Mouse (Mus musculus): ENCODE results near the gene Ankrd28. TPM values are rescaled to one million over a fixed set of nuclear protein-coding genes. Genes with fewer than 3 reads are reported as not detected.
A peak's percentile ranks its signal among the peaks of the same experiment; 100 is the strongest.

Ankrd28 gene
- polyA plus RNA-seq, 1 experiment from 2014 or later = 3.6 TPM

DNA sequence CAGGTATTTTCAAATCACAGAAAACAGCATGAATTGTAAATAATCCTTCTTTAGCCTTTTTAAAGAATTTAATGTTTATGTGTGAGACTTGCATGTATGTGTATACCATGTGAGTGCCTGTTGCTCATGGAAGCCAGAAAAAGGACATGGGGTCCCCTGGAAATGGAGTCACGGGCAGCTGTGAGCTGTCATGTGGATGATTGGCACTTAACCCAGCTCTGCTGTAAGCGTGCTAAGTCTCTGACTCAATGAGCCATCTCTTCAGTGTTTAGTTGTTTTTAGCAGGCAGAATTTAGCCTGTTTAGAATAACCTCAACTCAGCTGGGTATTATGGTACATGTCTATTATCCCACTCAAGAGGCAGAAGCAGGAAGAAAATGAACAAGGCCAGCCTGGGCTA lies 43.5 kb downstream of the Ankrd28 start:
- Histone ChIP-seq H3K4me2 (replicated peaks; ENCODE audit: low read depth) (no peak overlapping the region), H3K4me3 (ENCODE audit: low read depth, low read length) (no peak overlapping the region), H3K4me1 (replicated peaks; ENCODE audit: control insufficient read depth, insufficient read depth) (no peaks in the 10 kb centered on the region), H3K27ac (replicated peaks) (no peak overlapping the region), H3K27me3 (ENCODE audit: control insufficient read depth, insufficient read depth, low read length) (no peaks in the 10 kb centered on the region), H3K9me3 (ENCODE audit: control insufficient read depth, low read length) (no peaks in the 10 kb centered on the region), H3K36me3 (ENCODE audit: control insufficient read depth, insufficient read depth, low read length) (no peaks in the 10 kb centered on the region), H3K9ac (ENCODE audit: low read length) (no peak overlapping the region)
- DNase-seq (ENCODE audit: low spot score) (no peak), ATAC-seq (ENCODE audit: low FRiP score, low TSS enrichment) (no peak)
- no peak for TF ChIP-seq EP300 (optimal IDR thresholded peaks at IDR 0.05)
- TF ChIP-seq CTCF (IDR thresholded peaks at IDR 0.05; ENCODE audit: low read depth) = no peak
- WGBS = 49% methylated on average over 2 of the region's 2 CpGs

DNA sequence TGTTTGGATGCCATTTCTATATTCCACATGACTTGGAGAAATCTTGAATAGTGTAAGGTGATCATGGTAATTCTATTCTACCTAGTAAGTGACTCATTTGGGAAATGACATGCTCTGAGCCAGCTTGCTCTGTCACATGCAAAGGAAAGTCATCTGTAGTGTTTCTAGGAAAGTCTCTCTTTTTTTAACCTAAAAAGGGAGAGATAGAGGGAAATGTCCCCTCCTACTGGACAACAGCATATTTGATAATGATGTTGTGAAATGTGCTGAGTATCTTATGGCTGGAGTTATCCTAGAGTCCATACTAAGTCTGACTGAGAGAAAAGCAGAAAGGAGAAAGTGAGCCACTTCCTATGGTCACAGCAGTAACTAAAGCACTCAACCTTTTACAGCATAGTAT lies 44.8 kb downstream of the Ankrd28 start:
- no peak overlapping the region for H3K9ac ChIP-seq (ENCODE audit: low read length)
- no peak for TF ChIP-seq EP300 (optimal IDR thresholded peaks at IDR 0.05)
- TF ChIP-seq CTCF (IDR thresholded peaks at IDR 0.05; ENCODE audit: low read depth) = peak; percentile 61
- no peak overlapping the region for H3K4me2 ChIP-seq (replicated peaks; ENCODE audit: low read depth)
- H3K27ac ChIP-seq (replicated peaks) = no peak overlapping the region
- no peaks in the 10 kb centered on the region for H3K4me1 ChIP-seq (replicated peaks; ENCODE audit: control insufficient read depth, insufficient read depth)
- no peaks in the 10 kb centered on the region for H3K9me3 ChIP-seq (ENCODE audit: control insufficient read depth, low read length)
- H3K4me3 ChIP-seq (ENCODE audit: low read depth, low read length) = no peak overlapping the region
- H3K27me3 ChIP-seq (ENCODE audit: control insufficient read depth, insufficient read depth, low read length) = no peaks in the 10 kb centered on the region
- DNase-seq (ENCODE audit: low spot score) (no peak), ATAC-seq (ENCODE audit: low FRiP score, low TSS enrichment) (no peak)
- H3K36me3 ChIP-seq (ENCODE audit: control insufficient read depth, insufficient read depth, low read length) = no peaks in the 10 kb centered on the region

DNA sequence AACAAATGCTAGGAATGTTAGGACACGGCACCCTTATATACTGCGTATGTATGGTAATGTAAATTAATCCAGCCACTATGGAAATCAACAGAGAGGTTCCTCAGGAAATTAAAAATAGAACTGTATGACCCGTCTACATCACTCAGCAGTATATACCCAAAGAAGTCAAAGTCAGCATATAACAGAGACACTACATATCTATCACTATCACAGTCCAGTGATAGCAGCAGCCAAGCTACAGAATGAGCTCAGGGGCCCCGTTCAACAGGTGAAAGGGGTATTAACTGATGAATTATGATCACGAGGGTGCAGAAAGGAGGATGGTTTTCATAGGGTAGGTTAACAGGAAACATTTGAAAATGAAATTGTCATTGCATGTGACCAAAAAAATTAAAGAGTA lies 45.5 kb downstream of the Ankrd28 start:
- Histone ChIP-seq H3K4me1 (replicated peaks; ENCODE audit: control insufficient read depth, insufficient read depth) (no peaks in the 10 kb centered on the region), H3K27me3 (ENCODE audit: control insufficient read depth, insufficient read depth, low read length) (no peaks in the 10 kb centered on the region), H3K4me2 (replicated peaks; ENCODE audit: low read depth) (no peak overlapping the region), H3K27ac (replicated peaks) (no peak overlapping the region), H3K9ac (ENCODE audit: low read length) (no peak overlapping the region), H3K4me3 (ENCODE audit: low read depth, low read length) (no peak overlapping the region), H3K9me3 (ENCODE audit: control insufficient read depth, low read length) (no peaks in the 10 kb centered on the region), H3K36me3 (ENCODE audit: control insufficient read depth, insufficient read depth, low read length) (no peaks in the 10 kb centered on the region)
- ATAC-seq (ENCODE audit: low FRiP score, low TSS enrichment) = no peak
- TF ChIP-seq CTCF (IDR thresholded peaks at IDR 0.05; ENCODE audit: low read depth) (no peak), EP300 (optimal IDR thresholded peaks at IDR 0.05) (no peak)
- no peak for DNase-seq (ENCODE audit: low spot score)
- WGBS = 84% methylated on average over 5 of the region's 5 CpGs

DNA sequence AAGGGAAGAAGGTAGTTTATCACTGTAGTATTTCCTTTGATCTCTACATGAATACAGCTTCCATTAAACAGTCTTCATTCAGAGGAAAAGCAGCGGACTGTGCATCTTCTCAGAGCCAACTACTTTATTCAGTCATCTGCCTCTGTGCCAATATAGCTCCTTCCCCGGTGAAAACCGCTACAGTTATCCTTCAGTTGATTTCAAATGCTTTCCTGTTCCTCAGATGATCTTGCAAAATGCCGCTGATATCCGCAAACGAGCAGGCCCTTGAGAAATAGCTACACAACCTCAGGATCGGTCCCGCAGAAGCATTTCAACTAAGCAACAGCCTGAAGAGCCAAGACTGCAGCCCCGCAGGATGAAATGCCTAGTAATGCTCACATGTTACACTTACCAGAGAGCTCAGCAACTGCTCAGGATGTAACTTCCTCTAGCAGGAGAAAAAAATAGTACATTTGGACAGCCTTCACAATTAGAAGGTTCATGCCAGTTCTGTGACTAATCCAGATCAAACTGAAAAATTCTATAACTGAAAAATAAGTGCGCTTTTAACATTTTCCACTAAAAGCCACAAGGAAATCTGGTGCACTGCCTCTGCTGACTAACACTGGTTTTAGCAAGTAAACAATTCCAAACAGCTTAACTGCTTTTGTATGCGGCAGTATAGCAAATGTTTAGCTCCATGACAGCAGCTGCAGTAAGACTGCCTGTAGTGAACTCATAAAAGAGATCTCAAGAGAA lies 49.0 kb downstream of the Ankrd28 start:
- no peak for TF ChIP-seq EP300 (optimal IDR thresholded peaks at IDR 0.05)
- TF ChIP-seq CTCF (IDR thresholded peaks at IDR 0.05; ENCODE audit: low read depth) = peak; percentile 23; the same call in 1 of the 2 replicates
- Histone ChIP-seq H3K9ac (ENCODE audit: low read length) (peak overlapping the region; percentile 28), H3K4me1 (replicated peaks; ENCODE audit: control insufficient read depth, insufficient read depth) (no peaks in the 10 kb centered on the region), H3K4me3 (ENCODE audit: low read depth, low read length) (peak overlapping the region; percentile 35), H3K4me2 (replicated peaks; ENCODE audit: low read depth) (peak overlapping the region; percentile 54), H3K9me3 (ENCODE audit: control insufficient read depth, low read length) (no peaks in the 10 kb centered on the region), H3K27ac (replicated peaks) (peak overlapping the region; percentile 88), H3K27me3 (ENCODE audit: control insufficient read depth, insufficient read depth, low read length) (no peaks in the 10 kb centered on the region), H3K36me3 (ENCODE audit: control insufficient read depth, insufficient read depth, low read length) (no peaks in the 10 kb centered on the region)
- DNase-seq (ENCODE audit: low spot score) (peak; percentile 19), ATAC-seq (ENCODE audit: low FRiP score, low TSS enrichment) (no peak; the same call in 1 of the 2 replicates)
- WGBS = 31% methylated on average over 11 of the region's 11 CpGs

DNA sequence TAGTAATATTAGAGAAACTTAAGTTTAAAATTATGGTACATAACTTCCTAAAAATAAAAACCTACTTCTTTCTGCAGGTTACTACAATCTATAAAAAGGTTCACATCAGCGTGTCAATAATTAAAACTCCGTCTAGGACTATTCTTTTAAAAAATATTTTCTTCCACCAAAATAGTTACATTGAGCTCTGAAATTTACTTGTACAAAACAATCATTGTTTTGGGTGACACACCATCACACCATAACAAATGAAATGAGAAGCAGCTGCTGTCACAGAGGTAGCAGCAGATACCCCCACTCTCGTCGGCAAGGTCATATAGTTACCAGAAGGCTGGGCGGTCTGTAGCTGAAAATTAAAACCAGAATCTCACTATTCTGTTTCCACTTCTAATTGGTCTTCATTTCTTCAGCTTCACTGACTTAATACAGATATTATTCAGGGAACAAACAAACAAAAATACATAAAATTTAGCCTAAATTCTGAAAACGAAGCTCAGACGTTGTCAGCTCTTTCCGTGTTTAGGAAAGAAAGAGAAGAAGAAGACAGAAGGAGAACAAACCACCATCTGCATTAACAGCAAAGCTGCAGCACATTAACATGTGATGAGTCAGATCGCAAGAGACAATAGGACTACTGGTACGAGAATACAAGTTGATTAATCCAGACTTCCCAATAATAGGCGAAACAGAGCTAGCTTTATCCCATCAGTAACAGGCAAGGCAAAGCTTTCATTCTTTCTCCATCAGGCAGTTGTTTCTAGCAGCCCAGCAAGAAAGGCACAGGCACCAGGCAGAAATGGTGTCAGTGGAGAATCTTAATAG lies 49.8 kb downstream of the Ankrd28 start:
- TF ChIP-seq CTCF (IDR thresholded peaks at IDR 0.05; ENCODE audit: low read depth) (no peak), EP300 (optimal IDR thresholded peaks at IDR 0.05) (no peak)
- peak overlapping the region; percentile 35 for H3K4me3 ChIP-seq (ENCODE audit: low read depth, low read length)
- no peaks in the 10 kb centered on the region for H3K27me3 ChIP-seq (ENCODE audit: control insufficient read depth, insufficient read depth, low read length)
- WGBS = 65% methylated on average over 11 of the region's 11 CpGs
- H3K4me1 ChIP-seq (replicated peaks; ENCODE audit: control insufficient read depth, insufficient read depth) = no peaks in the 10 kb centered on the region
- ATAC-seq (ENCODE audit: low FRiP score, low TSS enrichment) (no peak), DNase-seq (ENCODE audit: low spot score) (no peak)
- H3K9me3 ChIP-seq (ENCODE audit: control insufficient read depth, low read length) = no peaks in the 10 kb centered on the region
- peak overlapping the region; percentile 28 for H3K9ac ChIP-seq (ENCODE audit: low read length)
- H3K36me3 ChIP-seq (ENCODE audit: control insufficient read depth, insufficient read depth, low read length) = no peaks in the 10 kb centered on the region
- H3K27ac ChIP-seq (replicated peaks) = peak overlapping the region; percentile 88
- H3K4me2 ChIP-seq (replicated peaks; ENCODE audit: low read depth) = peak overlapping the region; percentile 54

DNA sequence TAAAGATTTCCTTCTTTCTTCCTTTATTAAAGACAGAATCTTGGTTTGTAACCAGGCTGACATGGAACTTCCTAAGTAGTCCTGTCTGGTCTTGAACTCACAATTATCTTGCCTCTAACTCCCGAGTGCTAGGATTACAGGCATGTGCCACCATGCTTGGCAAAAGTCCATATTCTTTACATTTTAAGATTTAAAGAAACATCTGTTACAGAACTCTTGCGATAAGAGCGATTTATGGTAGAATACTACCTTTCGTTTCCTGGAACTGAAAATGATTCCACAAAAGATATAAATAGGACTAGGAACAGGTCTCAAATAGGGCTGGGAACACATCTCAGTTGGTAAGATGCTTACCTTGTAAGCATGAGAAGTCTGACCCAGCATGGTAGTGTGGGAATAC lies 56.9 kb downstream of the Ankrd28 start:
- Histone ChIP-seq H3K27me3 (ENCODE audit: control insufficient read depth, insufficient read depth, low read length) (no peaks in the 10 kb centered on the region), H3K9me3 (ENCODE audit: control insufficient read depth, low read length) (no peaks in the 10 kb centered on the region), H3K4me1 (replicated peaks; ENCODE audit: control insufficient read depth, insufficient read depth) (no peaks in the 10 kb centered on the region), H3K4me2 (replicated peaks; ENCODE audit: low read depth) (no peak overlapping the region), H3K9ac (ENCODE audit: low read length) (no peak overlapping the region), H3K36me3 (ENCODE audit: control insufficient read depth, insufficient read depth, low read length) (no peaks in the 10 kb centered on the region), H3K4me3 (ENCODE audit: low read depth, low read length) (no peak overlapping the region), H3K27ac (replicated peaks) (no peak overlapping the region)
- no peak for DNase-seq (ENCODE audit: low spot score)
- ATAC-seq (ENCODE audit: low FRiP score, low TSS enrichment) = no peak
- WGBS = 72% methylated on average over 4 of the region's 4 CpGs
- TF ChIP-seq EP300 (optimal IDR thresholded peaks at IDR 0.05) = no peak
- TF ChIP-seq CTCF (IDR thresholded peaks at IDR 0.05; ENCODE audit: low read depth) = no peak
